Mouse (Mus musculus): ENCODE results near the gene Pdzd8.

DNA sequence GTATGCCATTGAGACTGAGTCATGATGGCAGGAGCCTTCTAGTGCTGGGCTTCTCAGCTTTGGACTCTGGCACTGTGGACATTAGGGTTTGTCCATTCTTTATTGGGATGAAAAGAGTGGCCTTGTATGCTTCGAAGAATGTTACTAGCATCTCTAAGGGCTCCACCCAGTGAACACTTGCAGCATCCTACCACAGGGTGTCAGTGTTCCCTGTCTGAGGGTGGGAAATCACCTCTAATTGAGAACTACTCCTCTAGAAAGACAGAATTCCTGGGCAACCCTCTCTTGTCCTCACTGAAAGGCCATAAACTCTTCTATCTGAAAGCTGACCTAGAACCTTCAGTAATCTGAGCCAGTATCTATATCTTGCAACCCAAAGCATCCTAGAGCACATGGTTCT lies 41.6 kb upstream of the Pdzd8 start:
- peak; percentile 68 for TF ChIP-seq CTCF (conservative IDR thresholded peaks at IDR 0.05; ENCODE audit: insufficient read depth, insufficient read length, low read depth, low read length)
- TF ChIP-seq POLR2A (IDR thresholded peaks at IDR 0.05; ENCODE audit: low read depth, low read length): no peak
